8 mouse cellular contexts compared by ENCODE assay signal in genomic region chr2:169632338-169633151, GRCm38 (mm10). TPM values are rescaled to one million over a fixed set of nuclear protein-coding genes. Genes with fewer than 3 reads are reported as not detected.
A peak's percentile ranks its signal among the peaks of the same experiment; 100 is the strongest.
DNase-seq lines count a peak whose midpoint lies in the region; ATAC-seq and TF ChIP-seq lines count a peak whose summit lies in the region.

Gene Tshz2, plus strand, starts transcription at chr2:169633013.

- H3K36me3 ChIP-seq in embryonic facial prominence, embryonic 12.5 days = no peaks in the 10 kb centered on the region

- H3K4me3 ChIP-seq in layer of hippocampus, adult 2 months = peak within 1 kb of the TSS; percentile 58
- H3K4me3 ChIP-seq in embryonic facial prominence, embryonic 12.5 days = peak within 1 kb of the TSS; percentile 65

- H3K27me3 ChIP-seq in embryonic facial prominence, embryonic 12.5 days = no peaks in the 10 kb centered on the region

- peak; percentile 74 for ATAC-seq in embryonic facial prominence, embryonic 12.5 days (ENCODE audit: insufficient number of reproducible peaks, insufficient read depth, low FRiP score, low TSS enrichment)

- peak within 1 kb of the TSS; percentile 94 for H3K4me2 ChIP-seq in embryonic facial prominence, embryonic 12.5 days (replicated peaks)

- H3K4me1 ChIP-seq in embryonic facial prominence, embryonic 12.5 days = peaks cover 19% of the 10 kb centered on the region; the same call in 1 of the 2 replicates

- under 1% methylated on average over 22 of the region's 22 CpGs for WGBS in embryonic facial prominence, embryonic 12.5 days

- no peaks in the 10 kb centered on the region for H3K9me3 ChIP-seq in embryonic facial prominence, embryonic 12.5 days

- peak within 1 kb of the TSS; percentile 66 for H3K27ac ChIP-seq in layer of hippocampus, adult 2 months
- peak within 1 kb of the TSS; percentile 68 for H3K27ac ChIP-seq in embryonic facial prominence, embryonic 12.5 days

- DNase-seq in layer of hippocampus, adult 2 months (ENCODE audit: low spot score in 2 of 2) = no peak
- DNase-seq in layer of hippocampus, adult 11-12 months (ENCODE audit: low spot score) = no peak
- peak; percentile 74 for DNase-seq in heart, adult 8-10 months (ENCODE audit: low spot score)
- DNase-seq in kidney, adult 18-20 months = peak; percentile 56
- peak; percentile 57 for DNase-seq in liver
- peak; percentile 69 for DNase-seq in neural tube, embryonic 10.5 days (ENCODE audit: extremely low spot score, low spot score)
- no peak for DNase-seq in spleen, postnatal 36 days (ENCODE audit: low spot score in 2 of 2)

- TF ChIP-seq CTCF in layer of hippocampus, adult 2 months (conservative IDR thresholded peaks at IDR 0.05) = no peak

- H3K9ac ChIP-seq in embryonic facial prominence, embryonic 12.5 days = peak within 1 kb of the TSS; percentile 82

RNA-seq across cellular contexts. Expression of gene Tshz2, which starts in this region (rescaled TPM):
- total RNA-seq in layer of hippocampus, adult 2 months (2021) = 10 to 100 TPM; 25.1 to 33.5 TPM
- polyA plus RNA-seq in embryonic facial prominence, embryonic 12.5 days (2016; fragmentation: Nextera tagmentation; extraction: Ambion mirVana) = 8.8 and 9.1 TPM in 2 replicates
- total RNA-seq in heart, adult 8-10 months (2022) = 10 to 100 TPM; 11.0 to 14.1 (median 12.1) TPM

Comparison
In these comparisons a context has a peak if more than half of its experiments do, and no peak if none do; other contexts are left out.
1. DNase-seq: peak in heart, adult 8-10 months (single experiment), kidney, adult 18-20 months (single experiment), liver (single experiment) and neural tube, embryonic 10.5 days (single experiment); none in layer of hippocampus, adult 2 months (0 of 2), layer of hippocampus, adult 11-12 months (single experiment) and spleen, postnatal 36 days (0 of 2).